Mouse (Mus musculus) lung, postnatal 0 days (tissue): ENCODE measurements at regions not wholly inside any gene's neighbourhood (a gene's known extent, or its start where the extent isn't known, plus 50 kb on each side); places are given as distances from the start of the nearest gene placed in this dataset.

Experiments
- CTCF ChIP-seq: IDR thresholded peaks from 2 replicates; pipeline ENCODE4 v1.5.1; 2016; ENCODE audit warnings: antibody characterized with exemption, mild to moderate bottlenecking
- EP300 ChIP-seq: IDR thresholded peaks from 2 replicates; pipeline ENCODE4 v1.6.1; 2016; ENCODE audit warnings: antibody characterized with exemption, mild to moderate bottlenecking, control low read depth

DNA sequence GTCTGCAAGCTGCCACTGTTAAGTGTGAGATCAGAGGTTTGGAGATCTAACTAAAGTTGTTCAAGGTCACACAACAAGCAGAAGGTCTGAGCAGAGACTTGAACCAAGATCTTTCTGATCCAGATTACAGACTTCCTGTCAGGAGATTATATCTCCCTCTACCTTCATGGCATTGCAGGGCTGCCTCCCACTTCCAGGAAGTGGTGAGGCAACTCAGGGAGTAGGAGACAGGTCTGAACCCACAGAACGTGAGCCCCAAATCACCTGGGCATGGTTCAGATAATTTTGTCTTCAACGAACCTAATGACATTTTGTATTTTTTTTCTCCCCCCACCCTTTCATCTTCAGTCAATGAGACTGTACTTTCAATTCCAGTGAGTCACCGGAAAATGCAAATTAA lies 135.2 kb downstream of the Utp6 start:
- TF ChIP-seq CTCF (no peak), EP300 (no peak)
